Comparison of ENCODE assay signal across 9 mouse cellular contexts in the genomic region with DNA sequence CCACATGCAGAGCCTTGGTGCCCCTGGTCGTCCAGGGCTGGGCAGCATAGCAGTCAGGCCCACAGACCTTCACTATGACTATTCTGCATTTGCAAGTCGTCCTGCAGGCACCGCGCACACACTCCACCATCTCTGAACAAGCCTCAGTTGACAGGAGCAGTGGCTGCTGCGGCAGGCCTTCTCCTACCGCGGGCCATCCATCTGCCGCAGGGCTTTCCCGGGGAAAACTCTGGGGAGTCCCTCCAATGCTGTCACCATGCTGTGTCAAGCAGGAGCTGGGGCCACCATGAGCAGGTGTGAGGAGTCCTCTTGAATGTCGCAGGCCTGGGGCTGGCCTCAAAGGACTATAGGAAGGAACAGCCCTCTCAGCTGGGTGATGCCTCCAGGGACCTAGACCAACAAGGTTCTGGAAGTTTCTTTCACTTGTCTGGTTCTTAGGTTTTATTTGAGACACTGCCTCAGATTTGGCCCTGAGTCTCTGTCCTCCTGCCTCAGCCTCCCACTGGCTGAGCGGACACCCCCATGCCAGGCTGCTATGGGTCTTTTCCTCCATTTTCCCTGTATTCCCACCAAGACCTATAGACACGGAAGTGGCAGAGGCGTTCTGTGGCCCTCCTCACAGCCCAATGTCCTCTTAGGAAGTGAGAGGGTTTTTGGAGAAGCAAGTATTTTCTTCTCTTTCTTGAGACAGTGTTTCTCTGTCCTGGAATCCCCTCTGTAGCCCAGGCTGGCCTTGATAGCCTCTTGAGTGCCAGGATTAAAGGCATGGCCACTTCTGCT. TPM values are rescaled to one million over a fixed set of nuclear protein-coding genes. Genes with fewer than 3 reads are reported as not detected.
A peak's percentile ranks its signal among the peaks of the same experiment; 100 is the strongest.
DNase-seq lines count a peak whose midpoint lies in the region; ATAC-seq and TF ChIP-seq lines count a peak whose summit lies in the region.
"Had no signal": no experiment of that assay in that cellular context is flagged by ENCODE, and none has a peak within 500 bp of the region (broad histone marks: within the 10 kb centered on the region; RNA-seq: fewer than 3 reads in every experiment).

No protein-coding gene starts in this region.

- WGBS in kidney, adult 2 months: 89% methylated on average over 13 of the region's 13 CpGs
- 79% methylated on average over 13 of the region's 13 CpGs for WGBS in thymus, adult 2 months
- 91% methylated on average over 13 of the region's 13 CpGs for WGBS in limb, embryonic 15.5 days
- WGBS in stomach, postnatal 0 days: 88% methylated on average over 13 of the region's 13 CpGs

- no peak for TF ChIP-seq EP300 in stomach, postnatal 0 days (optimal IDR thresholded peaks at IDR 0.05)

- H3K27ac ChIP-seq in kidney, adult 2 months (ENCODE audit: insufficient read depth, low read depth, low read length): peak overlapping the region; percentile 72
- H3K27ac ChIP-seq in thymus, adult 2 months (ENCODE audit: control insufficient read depth, insufficient read depth, low read length): peak overlapping the region; percentile 95
- 0 out of 2 replicates have a peak overlapping the region, but pooled peaks have one; percentile 3 for H3K27ac ChIP-seq in limb, embryonic 15.5 days
- H3K27ac ChIP-seq in stomach, postnatal 0 days (replicated peaks): peak overlapping the region; percentile 30; the same call in 1 of the 2 replicates

- no peaks in the 10 kb centered on the region for H3K36me3 ChIP-seq in kidney, adult 2 months (ENCODE audit: control insufficient read depth, insufficient read depth, low read length)
- peaks cover 20% of the 10 kb centered on the region for H3K36me3 ChIP-seq in thymus, adult 2 months (ENCODE audit: control insufficient read depth, insufficient read depth, low read length)
- H3K36me3 ChIP-seq in limb, embryonic 15.5 days: peaks cover 69% of the 10 kb centered on the region
- peaks cover 13% of the 10 kb centered on the region for H3K36me3 ChIP-seq in stomach, postnatal 0 days (ENCODE audit: control insufficient read depth, insufficient read depth, low read length)

- DNase-seq in kidney, adult 2 months: no peak
- DNase-seq in kidney, adult 9 months: no peak
- no peak for DNase-seq in thymus, adult 2 months
- DNase-seq in thymus, postnatal 0 days (ENCODE audit: low spot score): no peak
- DNase-seq in stomach, postnatal 0 days (ENCODE audit: low spot score): no peak
- no peak for DNase-seq in cerebellum, adult 9-11 months
- DNase-seq: right cerebral cortex, adult 18-20 months had no signal

- H3K9ac ChIP-seq in limb, embryonic 15.5 days: no peak overlapping the region
- H3K9ac ChIP-seq in stomach, postnatal 0 days (ENCODE audit: low read length): no peak overlapping the region

- no peak overlapping the region for H3K4me2 ChIP-seq in limb, embryonic 15.5 days
- H3K4me2 ChIP-seq in stomach, postnatal 0 days (replicated peaks; ENCODE audit: low read depth): no peak overlapping the region

- no peak for TF ChIP-seq CTCF in kidney, adult 2 months (conservative IDR thresholded peaks at IDR 0.05; ENCODE audit: insufficient read depth, insufficient read length, low read depth, low read length)
- TF ChIP-seq CTCF in thymus, adult 2 months (IDR thresholded peaks at IDR 0.05; ENCODE audit: borderline replicate concordance, control insufficient read depth, extremely low read depth, insufficient read depth, low read length, poor library complexity): no peak
- TF ChIP-seq CTCF in stomach, postnatal 0 days (IDR thresholded peaks at IDR 0.05; ENCODE audit: low read depth): no peak

- H3K4me3 ChIP-seq in kidney, adult 2 months (ENCODE audit: insufficient read depth, low read depth, low read length): no peak overlapping the region
- H3K4me3 ChIP-seq in thymus, adult 2 months (ENCODE audit: control insufficient read depth, insufficient read depth, low read length): 0 out of 2 replicates have a peak overlapping the region, but pooled peaks have one; percentile 27
- no peak overlapping the region for H3K4me3 ChIP-seq in limb, embryonic 15.5 days
- H3K4me3 ChIP-seq in stomach, postnatal 0 days (ENCODE audit: low read depth, low read length): no peak overlapping the region
- H3K4me3 ChIP-seq: myocyte had no signal

- peaks cover 35% of the 10 kb centered on the region for H3K4me1 ChIP-seq in kidney, adult 2 months (ENCODE audit: control insufficient read depth, insufficient read depth, low read length)
- peaks cover 77% of the 10 kb centered on the region for H3K4me1 ChIP-seq in thymus, adult 2 months (replicated peaks; ENCODE audit: control insufficient read depth, insufficient read depth, low read length)
- H3K4me1 ChIP-seq in limb, embryonic 15.5 days: peaks cover 8% of the 10 kb centered on the region; the same call in 1 of the 2 replicates
- no peaks in the 10 kb centered on the region for H3K4me1 ChIP-seq in stomach, postnatal 0 days (replicated peaks; ENCODE audit: control insufficient read depth, insufficient read depth)

- H3K27me3 ChIP-seq in kidney, adult 2 months (replicated peaks; ENCODE audit: control insufficient read depth, insufficient read depth, low read length): no peaks in the 10 kb centered on the region
- no peaks in the 10 kb centered on the region for H3K27me3 ChIP-seq in thymus, adult 2 months (ENCODE audit: control insufficient read depth, insufficient read depth, low read length)
- H3K27me3 ChIP-seq in limb, embryonic 15.5 days: no peaks in the 10 kb centered on the region
- H3K27me3 ChIP-seq in stomach, postnatal 0 days (ENCODE audit: control insufficient read depth, insufficient read depth, low read length): no peaks in the 10 kb centered on the region

- ATAC-seq in limb, embryonic 15.5 days (ENCODE audit: insufficient number of reproducible peaks, low FRiP score, low TSS enrichment, low read depth): no peak
- no peak for ATAC-seq in stomach, postnatal 0 days (ENCODE audit: low FRiP score, low TSS enrichment)

- no peak for TF ChIP-seq POLR2A in kidney, adult 2 months (IDR thresholded peaks at IDR 0.05; ENCODE audit: low read depth, low read length)
- TF ChIP-seq POLR2A in thymus, adult 2 months (IDR thresholded peaks at IDR 0.05; ENCODE audit: control insufficient read depth, extremely low read depth, insufficient read depth, low read length, poor library complexity): no peak

- no peaks in the 10 kb centered on the region for H3K9me3 ChIP-seq in limb, embryonic 15.5 days
- no peaks in the 10 kb centered on the region for H3K9me3 ChIP-seq in stomach, postnatal 0 days (ENCODE audit: control insufficient read depth, low read length)

RNA-seq across cellular contexts. Expression of a gene that starts 7.4 kb away (rescaled TPM):
- 14.3 and 19.5 TPM in 2 replicates for polyA plus RNA-seq in kidney, adult 2 months (2012; rRNA removed)
- 252 and 261 TPM in 2 replicates for polyA plus RNA-seq in thymus, adult 2 months (2012; rRNA removed)
- polyA plus RNA-seq in thymus, postnatal 0 days (2015; fragmentation: Nextera tagmentation; extraction: Ambion mirVana): 107 and 114 TPM in 2 replicates
- 55.8 and 57.7 TPM in 2 replicates for polyA plus RNA-seq in limb, embryonic 15.5 days (2015; fragmentation: Nextera tagmentation; extraction: Ambion mirVana)
- polyA plus RNA-seq in stomach, postnatal 0 days (2015; fragmentation: Nextera tagmentation; extraction: Ambion mirVana): 22.9 and 23.9 TPM in 2 replicates

RNA-seq across cellular contexts. Expression of a gene that starts 7.6 kb away (rescaled TPM):
- 36.8 and 39.5 TPM in 2 replicates for polyA plus RNA-seq in kidney, adult 2 months (2012; rRNA removed)
- polyA plus RNA-seq in thymus, adult 2 months (2012; rRNA removed): 56.4 and 66.9 TPM in 2 replicates
- polyA plus RNA-seq in thymus, postnatal 0 days (2015; fragmentation: Nextera tagmentation; extraction: Ambion mirVana): 17.8 and 20.1 TPM in 2 replicates
- 25.9 and 31.0 TPM in 2 replicates for polyA plus RNA-seq in limb, embryonic 15.5 days (2015; fragmentation: Nextera tagmentation; extraction: Ambion mirVana)
- polyA plus RNA-seq in stomach, postnatal 0 days (2015; fragmentation: Nextera tagmentation; extraction: Ambion mirVana): 14.8 and 18.0 TPM in 2 replicates

RNA-seq across cellular contexts. Expression of a gene that starts 16.4 kb away (rescaled TPM):
- polyA plus RNA-seq in kidney, adult 2 months (2012; rRNA removed): 163 and 210 TPM in 2 replicates
- polyA plus RNA-seq in thymus, adult 2 months (2012; rRNA removed): 606 and 621 TPM in 2 replicates
- polyA plus RNA-seq in thymus, postnatal 0 days (2015; fragmentation: Nextera tagmentation; extraction: Ambion mirVana): 119 and 125 TPM in 2 replicates
- 90.1 and 97.5 TPM in 2 replicates for polyA plus RNA-seq in limb, embryonic 15.5 days (2015; fragmentation: Nextera tagmentation; extraction: Ambion mirVana)
- polyA plus RNA-seq in stomach, postnatal 0 days (2015; fragmentation: Nextera tagmentation; extraction: Ambion mirVana): 55.2 and 61.7 TPM in 2 replicates

RNA-seq across cellular contexts. Expression of a gene that starts 37.5 kb away (rescaled TPM):
- 77.7 and 80.7 TPM in 2 replicates for polyA plus RNA-seq in kidney, adult 2 months (2012; rRNA removed)
- 94.7 and 103 TPM in 2 replicates for polyA plus RNA-seq in thymus, adult 2 months (2012; rRNA removed)
- polyA plus RNA-seq in thymus, postnatal 0 days (2015; fragmentation: Nextera tagmentation; extraction: Ambion mirVana): 31.6 and 31.9 TPM in 2 replicates
- 54.7 and 68.2 TPM in 2 replicates for polyA plus RNA-seq in limb, embryonic 15.5 days (2015; fragmentation: Nextera tagmentation; extraction: Ambion mirVana)
- polyA plus RNA-seq in stomach, postnatal 0 days (2015; fragmentation: Nextera tagmentation; extraction: Ambion mirVana): 28.3 and 30.0 TPM in 2 replicates

RNA-seq across cellular contexts. Expression of a gene that starts 47.7 kb away (rescaled TPM):
- polyA plus RNA-seq in kidney, adult 2 months (2012; rRNA removed): 87.7 and 105 TPM in 2 replicates
- 182 and 195 TPM in 2 replicates for polyA plus RNA-seq in thymus, adult 2 months (2012; rRNA removed)
- 48.0 and 54.8 TPM in 2 replicates for polyA plus RNA-seq in thymus, postnatal 0 days (2015; fragmentation: Nextera tagmentation; extraction: Ambion mirVana)
- 72.3 and 75.0 TPM in 2 replicates for polyA plus RNA-seq in limb, embryonic 15.5 days (2015; fragmentation: Nextera tagmentation; extraction: Ambion mirVana)
- polyA plus RNA-seq in stomach, postnatal 0 days (2015; fragmentation: Nextera tagmentation; extraction: Ambion mirVana): 38.7 and 42.7 TPM in 2 replicates

Comparison
In these comparisons a context has a peak if more than half of its experiments do, and no peak if none do; other contexts are left out.
1. H3K27ac ChIP-seq: peak in every context shown above with its lines; median percentile 95 in thymus, adult 2 months; 72 in kidney, adult 2 months; 30 in stomach, postnatal 0 days; 3 in limb, embryonic 15.5 days.